Mouse (Mus musculus) brain, embryonic 14.5 days (tissue): ENCODE measurements at regions not wholly inside any gene's neighbourhood (a gene's known extent, or its start where the extent isn't known, plus 50 kb on each side); places are given as distances from the start of the nearest gene placed in this dataset.

Experiments used
- CTCF ChIP-seq: fragments of 200-500 bp; IDR thresholded peaks from 2 replicates; pipeline ENCODE4 v1.5.1; 2012; ENCODE audit warnings: inconsistent platforms, mild to moderate bottlenecking, moderate library complexity, borderline replicate concordance; ENCODE audit not compliant: insufficient read depth, insufficient read length; ENCODE audit errors: extremely low read depth
- POLR2A ChIP-seq: fragments of 200-500 bp; IDR thresholded peaks from 2 replicates; pipeline ENCODE4 v1.6.1; 2012; ENCODE audit warnings: mild to moderate bottlenecking, inconsistent platforms, borderline replicate concordance; ENCODE audit not compliant: poor library complexity, insufficient read depth, insufficient read length, severe bottlenecking; ENCODE audit errors: extremely low read depth

GRCm38 (mm10) chrX:167115096-167115495, 94.0 kb downstream of the Tmsb4x start:
- TF ChIP-seq CTCF = no peak
- no peak for TF ChIP-seq POLR2A
